Mouse (Mus musculus): ENCODE results near the gene Scn3b.

Scn3b gene

GRCm38 (mm10) chr9:40268748-40269102, 292 bp upstream of the Scn3b start:
- DNase-seq (ENCODE audit: low read depth, low spot score): no peak

DNA sequence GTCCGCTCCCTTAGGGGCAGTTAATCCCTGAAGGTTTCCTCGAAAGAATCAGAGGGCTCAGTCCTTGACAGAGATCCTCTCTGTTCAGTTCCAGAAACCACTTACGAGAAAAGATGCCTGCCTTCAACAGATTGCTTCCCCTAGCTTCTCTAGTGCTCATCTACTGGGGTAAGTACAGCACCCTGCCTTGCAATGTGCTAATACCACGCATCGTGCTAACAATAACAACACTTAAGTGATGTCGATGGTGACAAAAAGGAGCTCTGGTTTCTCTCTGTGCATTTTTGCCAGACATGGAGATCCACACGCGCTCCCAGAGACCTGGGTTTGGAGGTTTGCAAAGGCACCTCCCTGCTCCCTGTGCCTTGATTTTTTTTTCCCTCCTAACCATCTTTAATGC, 863 bp downstream of the Scn3b start:
- no peak for DNase-seq (ENCODE audit: low read depth, low spot score)

GRCm38 (mm10) chr9:40271075-40271474, 2.1 kb downstream of the Scn3b start:
- DNase-seq (ENCODE audit: low read depth, low spot score): no peak

- DNase-seq (ENCODE audit: low read depth, low spot score): no peak
These were observed 3.8 kb downstream of the Scn3b start for GRCm38 (mm10) chr9:40272822-40273221.

GRCm38 (mm10) chr9:40275904-40276303, 6.9 kb downstream of the Scn3b start:
- DNase-seq (ENCODE audit: low read depth, low spot score): no peak

DNA sequence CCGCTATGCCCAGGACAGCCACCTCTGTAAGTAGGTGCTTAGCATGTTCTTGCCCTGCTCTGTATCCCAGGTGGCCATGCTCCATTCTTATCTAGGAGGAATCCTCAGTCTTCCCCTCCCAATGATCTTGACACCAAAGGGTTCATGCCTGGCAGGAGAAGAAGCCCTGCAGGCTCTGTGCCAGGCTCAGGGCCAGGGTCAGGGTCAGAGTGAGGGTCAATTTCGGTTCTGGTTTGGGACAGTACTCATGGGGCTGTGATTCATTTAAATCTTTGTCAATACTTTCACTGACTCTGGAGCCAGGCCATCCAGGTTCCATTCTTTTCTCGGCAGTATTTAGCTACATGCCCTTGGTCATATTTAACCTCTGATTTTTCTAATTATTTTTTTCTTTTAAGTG, 8.7 kb downstream of the Scn3b start:
- DNase-seq (ENCODE audit: low read depth, low spot score): no peak

DNA sequence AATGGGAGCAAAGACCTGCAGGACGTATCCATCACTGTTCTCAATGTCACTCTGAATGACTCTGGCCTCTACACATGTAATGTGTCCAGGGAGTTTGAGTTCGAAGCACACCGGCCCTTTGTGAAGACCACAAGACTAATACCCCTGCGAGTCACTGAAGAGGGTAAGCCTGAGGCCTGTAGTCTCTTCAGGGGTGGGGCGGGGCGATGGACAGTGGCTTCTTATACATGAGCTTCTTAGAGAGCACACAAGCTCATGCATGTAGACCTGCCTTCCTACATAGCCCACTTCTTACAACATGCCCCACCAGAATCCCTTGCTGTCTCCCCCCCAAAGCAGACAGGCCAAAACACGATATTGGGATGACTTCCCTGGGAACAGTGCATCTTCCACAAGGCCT, 10.4 kb downstream of the Scn3b start:
- no peak for DNase-seq (ENCODE audit: low read depth, low spot score)

GRCm38 (mm10) chr9:40282968-40283367, 14.0 kb downstream of the Scn3b start:
- no peak for DNase-seq (ENCODE audit: low read depth, low spot score)

DNA sequence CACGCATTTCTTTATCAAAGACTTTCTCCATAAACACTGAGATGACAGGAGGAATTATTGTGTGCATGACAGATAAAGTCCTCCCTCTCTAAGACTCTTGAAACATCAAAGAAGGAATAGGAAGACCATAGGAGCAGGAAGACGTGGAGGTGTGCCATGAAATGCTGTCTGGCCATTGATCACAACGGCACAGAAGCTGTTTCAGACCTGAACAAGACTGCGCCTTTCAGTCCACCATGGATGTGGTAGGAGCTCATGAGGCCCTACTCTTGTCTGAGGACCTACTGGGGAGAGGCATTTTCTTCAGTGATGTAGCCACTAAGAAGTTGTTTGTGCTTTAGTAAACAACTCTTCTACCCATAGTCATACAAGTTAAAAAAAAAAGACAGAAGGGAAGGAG, 23.5 kb downstream of the Scn3b start:
- DNase-seq (ENCODE audit: low read depth, low spot score): no peak

GRCm38 (mm10) chr9:40293286-40293685, 24.3 kb downstream of the Scn3b start:
- no peak for DNase-seq (ENCODE audit: low read depth, low spot score)

- DNase-seq (ENCODE audit: low read depth, low spot score): no peak
These were observed 24.7 kb downstream of the Scn3b start for GRCm38 (mm10) chr9:40293740-40294139.

DNA sequence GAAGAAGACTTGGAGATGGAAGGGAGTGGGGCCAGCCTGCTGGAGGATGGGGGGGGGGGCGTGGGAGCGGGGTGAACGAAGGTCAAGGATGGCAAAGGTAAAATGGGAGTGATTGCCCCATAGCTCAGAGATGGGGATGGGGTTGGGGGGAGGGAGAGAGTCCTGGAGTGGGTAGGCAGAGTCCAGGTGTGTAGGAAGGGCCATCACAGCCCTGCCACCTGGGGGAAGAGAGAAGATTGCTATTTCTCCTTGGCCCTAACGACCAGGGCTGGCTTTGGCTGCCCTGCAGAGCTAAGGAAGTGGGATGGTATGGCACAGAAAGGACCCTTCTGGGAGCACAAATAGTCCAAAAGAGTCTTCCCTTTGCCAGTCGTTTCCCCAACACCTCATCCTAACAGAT, 25.2 kb downstream of the Scn3b start:
- no peak for DNase-seq (ENCODE audit: low read depth, low spot score)

GRCm38 (mm10) chr9:40294866-40295265, 25.8 kb downstream of the Scn3b start:
- DNase-seq (ENCODE audit: low read depth, low spot score): no peak

DNA sequence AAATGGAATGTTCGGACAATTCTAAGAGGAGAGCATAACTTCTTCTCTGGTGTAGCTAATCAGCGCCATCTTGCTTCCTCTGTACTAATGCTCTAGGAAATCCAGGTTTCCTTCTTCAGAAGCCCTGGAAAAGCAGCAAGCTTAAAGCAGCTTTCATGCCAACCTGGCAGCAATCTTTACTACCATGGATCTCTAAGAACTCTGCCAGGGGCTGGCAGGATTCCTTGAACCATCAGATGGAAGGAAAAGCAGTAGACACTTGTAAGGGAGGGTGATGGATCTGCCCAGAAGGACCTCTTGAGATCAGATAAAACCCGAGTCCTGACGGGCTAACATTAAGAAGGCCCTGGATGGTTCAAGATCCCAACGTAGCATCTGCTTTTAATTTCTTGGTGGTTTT, 27.2 kb downstream of the Scn3b start:
- no peak for DNase-seq (ENCODE audit: low read depth, low spot score)

GRCm38 (mm10) chr9:40297969-40298368, 29.0 kb downstream of the Scn3b start:
- no peak for DNase-seq (ENCODE audit: low read depth, low spot score)

- no peak for DNase-seq (ENCODE audit: low read depth, low spot score)
These were observed 30.3 kb downstream of the Scn3b start for GRCm38 (mm10) chr9:40299323-40299722.

- no peak for DNase-seq (ENCODE audit: low read depth, low spot score)
These were observed 31.3 kb downstream of the Scn3b start for GRCm38 (mm10) chr9:40300018-40300989.

GRCm38 (mm10) chr9:40301475-40301874, 32.5 kb downstream of the Scn3b start:
- DNase-seq (ENCODE audit: low read depth, low spot score): no peak

DNA sequence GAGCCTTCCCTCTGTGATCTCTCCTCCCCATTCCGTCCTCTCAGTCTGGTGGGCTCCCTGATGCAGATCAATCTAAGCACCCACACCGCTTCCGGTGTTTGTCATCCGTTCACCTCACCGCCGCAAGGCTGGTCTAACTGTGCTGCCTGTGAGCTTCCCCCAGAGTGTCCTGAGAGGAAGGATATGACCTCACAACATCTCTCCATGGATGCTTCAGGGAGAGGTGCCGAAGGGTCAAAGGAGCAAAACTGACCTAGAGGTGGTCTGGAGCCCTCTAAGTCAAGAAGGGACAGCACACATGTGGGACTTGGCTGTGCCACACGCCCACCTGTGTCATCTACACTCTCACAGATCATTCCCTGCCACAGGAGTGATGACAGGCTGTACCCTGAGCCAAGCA, 33.4 kb downstream of the Scn3b start:
- DNase-seq (ENCODE audit: low read depth, low spot score): no peak

GRCm38 (mm10) chr9:40304243-40304642, 35.2 kb downstream of the Scn3b start:
- DNase-seq (ENCODE audit: low read depth, low spot score): no peak

DNA sequence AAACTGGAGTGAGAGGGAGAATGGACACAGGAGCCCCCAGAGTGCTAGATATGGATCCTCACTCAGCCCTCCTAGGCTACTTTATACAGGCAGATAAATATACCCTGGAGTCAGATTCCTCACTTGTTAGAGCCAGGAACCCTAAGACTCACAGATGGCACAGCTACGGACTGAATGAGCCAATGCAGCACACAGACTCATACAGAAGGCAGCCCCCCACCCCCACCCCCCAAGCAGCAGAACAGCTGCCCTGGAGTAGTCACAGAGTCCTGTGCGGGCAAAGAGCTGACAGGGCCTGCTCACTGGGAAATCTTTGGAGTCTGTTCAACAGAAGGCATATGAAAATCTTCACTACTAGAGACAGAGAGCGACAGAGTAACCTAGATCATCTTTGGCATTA, 38.3 kb downstream of the Scn3b start:
- no peak for DNase-seq (ENCODE audit: low read depth, low spot score)

- no peak for DNase-seq (ENCODE audit: low read depth, low spot score)
These were observed 40.9 kb downstream of the Scn3b start for GRCm38 (mm10) chr9:40309876-40310275.

- no peak for DNase-seq (ENCODE audit: low read depth, low spot score)
These were observed 42.8 kb downstream of the Scn3b start for GRCm38 (mm10) chr9:40311813-40312212.
